17 mouse cellular contexts compared by ENCODE assay signal in genomic region chr5:150996586-150996985, GRCm38 (mm10). TPM values are rescaled to one million over a fixed set of nuclear protein-coding genes. Genes with fewer than 3 reads are reported as not detected.
DNase-seq lines count a peak whose midpoint lies in the region; ATAC-seq and TF ChIP-seq lines count a peak whose summit lies in the region.
"Had no signal": no experiment of that assay in that cellular context is flagged by ENCODE, and none has a peak within 500 bp of the region (broad histone marks: within the 10 kb centered on the region; RNA-seq: fewer than 3 reads in every experiment).

No protein-coding gene starts in this region.

- no peak overlapping the region for H3K9ac ChIP-seq in intestine, embryonic 15.5 days
- H3K9ac ChIP-seq: forebrain, embryonic 15.5 days; limb, embryonic 13.5 days; lung, embryonic 15.5 days; midbrain, embryonic 12.5 days; neural tube, embryonic 13.5 days had no signal

- ATAC-seq in intestine, embryonic 15.5 days = peak; percentile 75
- ATAC-seq: forebrain, embryonic 15.5 days; inflammation-experienced regulatory T-cells, adult 6 months had no signal

- no peaks in the 10 kb centered on the region for H3K9me3 ChIP-seq in intestine, embryonic 15.5 days
- H3K9me3 ChIP-seq: forebrain, embryonic 15.5 days; limb, embryonic 13.5 days; lung, embryonic 15.5 days; midbrain, embryonic 12.5 days; neural tube, embryonic 13.5 days had no signal

- no peaks in the 10 kb centered on the region for H3K79me2 ChIP-seq in C2C12 (ENCODE audit: control insufficient read depth, insufficient read depth)

- TF ChIP-seq CTCF in layer of hippocampus, adult 2 months (conservative IDR thresholded peaks at IDR 0.05) = no peak
- TF ChIP-seq CTCF in C2C12 (IDR thresholded peaks at IDR 0.05; ENCODE audit: control insufficient read depth, insufficient read depth, insufficient read length) = no peak

- no peaks in the 10 kb centered on the region for H3K36me3 ChIP-seq in C2C12 (ENCODE audit: control insufficient read depth, insufficient read depth)
- H3K36me3 ChIP-seq in intestine, embryonic 15.5 days = no peaks in the 10 kb centered on the region
- H3K36me3 ChIP-seq: forebrain, embryonic 15.5 days; limb, embryonic 13.5 days; lung, embryonic 15.5 days; midbrain, embryonic 12.5 days; neural tube, embryonic 13.5 days had no signal

- WGBS in intestine, embryonic 15.5 days = 33% methylated on average over 2 of the region's 2 CpGs

- H3K79me3 ChIP-seq in C2C12 (ENCODE audit: low read depth) = no peaks in the 10 kb centered on the region

- no peaks in the 10 kb centered on the region for H3K4me1 ChIP-seq in intestine, embryonic 15.5 days (replicated peaks)
- H3K4me1 ChIP-seq: forebrain, embryonic 15.5 days; limb, embryonic 13.5 days; lung, embryonic 15.5 days; midbrain, embryonic 12.5 days; neural tube, embryonic 13.5 days had no signal

- peak overlapping the region; percentile 7; the same call in 1 of the 2 replicates for H3K27ac ChIP-seq in layer of hippocampus, adult 2 months
- H3K27ac ChIP-seq in intestine, embryonic 15.5 days = no peak overlapping the region
- H3K27ac ChIP-seq: forebrain, embryonic 15.5 days; limb, embryonic 13.5 days; lung, embryonic 15.5 days; midbrain, embryonic 12.5 days; neural tube, embryonic 13.5 days had no signal

- H3K27me3 ChIP-seq in C2C12 (ENCODE audit: control insufficient read depth, insufficient read depth, insufficient read length) = no peaks in the 10 kb centered on the region
- no peaks in the 10 kb centered on the region for H3K27me3 ChIP-seq in intestine, embryonic 15.5 days (replicated peaks)
- H3K27me3 ChIP-seq: forebrain, embryonic 15.5 days; limb, embryonic 13.5 days; lung, embryonic 15.5 days; midbrain, embryonic 12.5 days; neural tube, embryonic 13.5 days had no signal

- H3K4me2 ChIP-seq in intestine, embryonic 15.5 days (replicated peaks) = no peak overlapping the region
- H3K4me2 ChIP-seq: forebrain, embryonic 15.5 days; limb, embryonic 13.5 days; lung, embryonic 15.5 days; midbrain, embryonic 12.5 days; neural tube, embryonic 13.5 days had no signal

- no peak for DNase-seq in layer of hippocampus, adult 2 months (ENCODE audit: low spot score in 2 of 2)
- DNase-seq in layer of hippocampus, adult 8-10 months (ENCODE audit: low spot score in 2 of 2) = no peak
- peak; percentile 38 for DNase-seq in adrenal gland, adult 8-10 months
- DNase-seq in embryo, embryonic 11 days = no peak
- DNase-seq in cerebellum, postnatal 25 days = no peak
- DNase-seq: gastrocnemius, postnatal 14 days; retina, postnatal 1 day; thymus, postnatal 14 days had no signal

- H3ac ChIP-seq in C2C12 (ENCODE audit: control insufficient read depth, insufficient read length, low read depth) = no peak overlapping the region

- no peak overlapping the region for H3K4me3 ChIP-seq in layer of hippocampus, adult 2 months
- H3K4me3 ChIP-seq in C2C12 (ENCODE audit: insufficient read depth, poor library complexity, severe bottlenecking) = no peak overlapping the region
- H3K4me3 ChIP-seq in intestine, embryonic 15.5 days (replicated peaks) = no peak overlapping the region
- H3K4me3 ChIP-seq: forebrain, embryonic 15.5 days; limb, embryonic 13.5 days; lung, embryonic 15.5 days; midbrain, embryonic 12.5 days; neural tube, embryonic 13.5 days had no signal

TF ChIP-seq in C2C12, 6 proteins besides CTCF, POLR2A, EP300 and RAD21:
- peak; percentile 49 for TF ChIP-seq MYOD1 (IDR thresholded peaks at IDR 0.05; ENCODE audit: control insufficient read depth, insufficient read length, low read depth)
- TF ChIP-seq USF1 (IDR thresholded peaks at IDR 0.05; ENCODE audit: low read depth) = peak; percentile 74
- no peak for TF ChIP-seq MYOG (IDR thresholded peaks at IDR 0.05; ENCODE audit: control insufficient read depth, extremely low read depth, insufficient read length)
- TF ChIP-seq FOSL1 (IDR thresholded peaks at IDR 0.05; ENCODE audit: insufficient read depth, low read length, poor library complexity, severe bottlenecking) = peak; percentile 81
- no peak for TF ChIP-seq CEBPB (IDR thresholded peaks at IDR 0.05; ENCODE audit: low read depth)

RNA-seq across cellular contexts. Expression of gene Kl, which starts 44.2 kb away (rescaled TPM):
- 10 to 100 TPM in 1 of 2 experiments, 1 to 10 TPM in 1; 9.9 to 10.5 TPM for total RNA-seq in layer of hippocampus, adult 2 months (2021)
- 10 to 100 TPM in 3 of 4 experiments, 1 to 10 TPM in 1; 9.2 to 10.8 (median 10.3) TPM for total RNA-seq in layer of hippocampus, adult 8-10 months (2022)
- polyA plus RNA-seq in C2C12 (2012; fragmentation: generic; extraction: Trizol) = not detected
- total RNA-seq in adrenal gland, adult 8-10 months (2022) = under 1 TPM in 2 of 4 experiments, not detected in 2; 0.13 to 0.17 TPM
- polyA plus RNA-seq in intestine, embryonic 15.5 days (2015; fragmentation: Nextera tagmentation; extraction: Ambion mirVana) = 0.03 and 0.05 TPM in 2 replicates
- total RNA-seq: common myeloid progenitor, adult 5-6 weeks had no signal
- polyA plus RNA-seq: inflammation-experienced regulatory T-cells, adult 6 months had no signal

Comparison
In these comparisons a context has a peak if more than half of its experiments do, and no peak if none do; other contexts are left out.
1. RNA of gene Kl, which starts 44.2 kb away (total RNA-seq): 9.9 to 10.5 TPM in layer of hippocampus, adult 2 months and 9.2 to 10.8 TPM in layer of hippocampus, adult 8-10 months; 0.13 to 0.17 TPM in adrenal gland, adult 8-10 months; every median in the first group is over 4 times any median in the second.